Mouse (Mus musculus): ENCODE measurements around the gene Ppp1r35. TPM values are rescaled to one million over a fixed set of nuclear protein-coding genes. Genes with fewer than 3 reads are reported as not detected.

The Ppp1r35 gene
- total RNA-seq, 1 experiment: 27.6 TPM

DNA sequence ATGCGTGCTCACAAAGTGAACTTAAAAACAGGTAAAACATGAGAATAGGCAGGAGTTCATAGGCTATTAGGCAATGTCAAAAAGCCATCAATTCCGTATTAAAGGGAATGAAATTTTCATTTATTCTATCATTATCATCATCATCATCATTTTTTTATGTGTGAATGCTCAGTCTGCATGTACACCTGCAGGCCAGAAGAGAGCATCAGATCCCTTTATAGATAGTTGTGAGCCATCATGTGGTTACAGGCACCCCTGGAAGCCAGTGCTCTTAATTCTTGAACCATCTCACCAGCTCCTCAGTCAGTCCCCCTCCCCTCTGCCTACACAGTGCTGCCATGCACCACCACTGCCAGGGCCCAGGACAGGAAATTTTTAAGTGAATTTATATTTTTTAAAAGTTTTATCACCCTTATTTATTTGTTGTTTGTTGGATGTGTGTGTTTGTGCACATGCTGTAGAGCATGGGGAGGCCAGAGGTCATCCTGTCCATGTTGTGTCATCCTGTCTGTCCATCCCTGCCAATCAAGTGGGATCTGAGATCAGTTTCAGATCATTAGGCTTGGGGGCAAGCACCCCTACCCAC, 10.4 kb downstream of the Ppp1r35 start:
- H3K9me3 ChIP-seq (ENCODE audit: control insufficient read depth, insufficient read depth, low read depth, low read length): no peaks in the 10 kb centered on the region
- peaks cover 0 to 11% of the 10 kb centered on the region in 2 experiments; a peak in 1 of 4 replicates for H3K4me1 ChIP-seq (ENCODE audit: control insufficient read depth in 2 of 2, insufficient read depth in 2 of 2, low read length in 2 of 2, poor library complexity in 1 of 2)
- H3K27ac ChIP-seq (ENCODE audit: insufficient read depth, low read depth, low read length, poor library complexity, severe bottlenecking): no peak overlapping the region
- H3K9ac ChIP-seq (ENCODE audit: insufficient read depth, low read depth, low read length, poor library complexity, severe bottlenecking): no peak overlapping the region
- DNase-seq (ENCODE audit: low read depth, low spot score): no peak
- H3K4me3 ChIP-seq (ENCODE audit: insufficient read depth in 1 of 2, low read depth in 1 of 2, low read length in 2 of 2, poor library complexity in 1 of 2, severe bottlenecking in 1 of 2): no peak overlapping the region
- in situ Hi-C loops (cut with MboI; ENCODE audit: low sequenced_read_pairs in 2 of 2, unreplicated experiment in 2 of 2): loop anchor here in 1 of 2 experiments (10.0 kb wide), 1 partner anchor 376 kb away; the partner anchor contains the start of gene Cops6
- H3K36me3 ChIP-seq (ENCODE audit: control insufficient read depth, insufficient read depth, low read length, poor library complexity, severe bottlenecking): peaks cover 13% of the 10 kb centered on the region
- TF ChIP-seq HCFC1 (IDR thresholded peaks at IDR 0.05; ENCODE audit: borderline replicate concordance, insufficient read depth, low read length) (no peak), CHD2 (IDR thresholded peaks at IDR 0.05; ENCODE audit: low read depth, low read length) (no peak), ZC3H11A (IDR thresholded peaks at IDR 0.05; ENCODE audit: borderline replicate concordance, low read depth, low read length) (no peak), ZNF384 (IDR thresholded peaks at IDR 0.05; ENCODE audit: low read depth, low read length) (no peak), MAFK (IDR thresholded peaks at IDR 0.05; ENCODE audit: insufficient read depth, low read depth, low read length) (no peak)

DNA sequence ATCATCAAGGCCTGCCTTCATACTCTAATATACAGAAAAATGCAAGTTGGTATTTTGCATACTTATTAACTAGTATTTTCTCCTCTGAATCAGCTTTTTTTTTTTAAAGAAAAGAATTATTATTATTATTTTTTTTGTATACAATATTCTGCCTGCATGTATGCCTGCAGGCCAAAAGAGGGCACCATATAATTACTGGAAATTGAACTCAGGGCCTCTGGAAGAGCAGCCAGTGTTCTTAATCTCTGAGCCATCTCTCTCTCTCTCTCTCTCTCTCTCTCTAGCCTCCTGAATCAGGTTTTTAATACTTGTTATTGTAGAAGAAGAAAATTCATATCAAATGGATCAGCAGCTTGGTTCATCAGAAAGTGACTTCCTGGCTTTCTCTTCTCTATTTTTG, 12.9 kb downstream of the Ppp1r35 start:
- H3K9ac ChIP-seq (ENCODE audit: insufficient read depth, low read depth, low read length, poor library complexity, severe bottlenecking): no peak overlapping the region
- no peak for TF ChIP-seq ZC3H11A (IDR thresholded peaks at IDR 0.05; ENCODE audit: borderline replicate concordance, low read depth, low read length)
- TF ChIP-seq CHD2 (IDR thresholded peaks at IDR 0.05; ENCODE audit: low read depth, low read length): no peak
- TF ChIP-seq MAFK (IDR thresholded peaks at IDR 0.05; ENCODE audit: insufficient read depth, low read depth, low read length): no peak
- no peak for TF ChIP-seq HCFC1 (IDR thresholded peaks at IDR 0.05; ENCODE audit: borderline replicate concordance, insufficient read depth, low read length)
- no peak for TF ChIP-seq ZNF384 (IDR thresholded peaks at IDR 0.05; ENCODE audit: low read depth, low read length)
- H3K9me3 ChIP-seq (ENCODE audit: control insufficient read depth, insufficient read depth, low read depth, low read length): no peaks in the 10 kb centered on the region
- in situ Hi-C loops (cut with MboI; ENCODE audit: low sequenced_read_pairs in 2 of 2, unreplicated experiment in 2 of 2): no loop called here
- H3K36me3 ChIP-seq (ENCODE audit: control insufficient read depth, insufficient read depth, low read length, poor library complexity, severe bottlenecking): no peaks in the 10 kb centered on the region
- no peak for DNase-seq (ENCODE audit: low read depth, low spot score)
- H3K27ac ChIP-seq (ENCODE audit: insufficient read depth, low read depth, low read length, poor library complexity, severe bottlenecking): no peak overlapping the region
- H3K4me3 ChIP-seq (ENCODE audit: insufficient read depth in 1 of 2, low read depth in 1 of 2, low read length in 2 of 2, poor library complexity in 1 of 2, severe bottlenecking in 1 of 2): no peak overlapping the region
- H3K4me1 ChIP-seq (ENCODE audit: control insufficient read depth in 2 of 2, insufficient read depth in 2 of 2, low read length in 2 of 2, poor library complexity in 1 of 2): peaks cover 0 to 3% of the 10 kb centered on the region in 2 experiments; a peak in 1 of 4 replicates

DNA sequence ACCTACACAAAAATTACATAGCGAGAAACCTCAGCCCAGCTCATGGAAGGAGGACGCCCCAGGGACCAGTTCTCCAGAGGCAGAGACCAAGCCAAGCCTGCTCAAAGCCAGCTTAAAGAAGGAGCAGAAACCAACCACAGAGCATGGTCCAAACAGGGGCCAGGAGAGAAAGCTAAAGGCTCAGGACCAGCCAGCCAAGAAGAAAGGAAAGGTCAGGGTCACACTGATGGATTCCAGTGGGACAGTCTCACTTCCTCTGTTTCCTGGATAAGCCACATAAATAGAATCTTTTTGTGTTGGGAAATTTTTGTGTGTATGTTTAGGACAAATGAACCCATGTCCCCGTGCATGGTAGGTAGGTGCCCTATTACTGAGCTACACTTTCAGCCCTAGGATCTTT, 18.0 kb downstream of the Ppp1r35 start:
- H3K9me3 ChIP-seq (ENCODE audit: control insufficient read depth, insufficient read depth, low read depth, low read length): no peaks in the 10 kb centered on the region
- no peak overlapping the region for H3K9ac ChIP-seq (ENCODE audit: insufficient read depth, low read depth, low read length, poor library complexity, severe bottlenecking)
- DNase-seq (ENCODE audit: low read depth, low spot score): no peak
- no peak overlapping the region for H3K4me3 ChIP-seq (ENCODE audit: insufficient read depth in 1 of 2, low read depth in 1 of 2, low read length in 2 of 2, poor library complexity in 1 of 2, severe bottlenecking in 1 of 2)
- no peaks in the 10 kb centered on the region for H3K36me3 ChIP-seq (ENCODE audit: control insufficient read depth, insufficient read depth, low read length, poor library complexity, severe bottlenecking)
- H3K4me1 ChIP-seq (ENCODE audit: control insufficient read depth in 2 of 2, insufficient read depth in 2 of 2, low read length in 2 of 2, poor library complexity in 1 of 2): no peaks in the 10 kb centered on the region
- in situ Hi-C loops (cut with MboI; ENCODE audit: low sequenced_read_pairs in 2 of 2, unreplicated experiment in 2 of 2): no loop called here
- no peak overlapping the region for H3K27ac ChIP-seq (ENCODE audit: insufficient read depth, low read depth, low read length, poor library complexity, severe bottlenecking)
- TF ChIP-seq HCFC1 (IDR thresholded peaks at IDR 0.05; ENCODE audit: borderline replicate concordance, insufficient read depth, low read length) (no peak), ZNF384 (IDR thresholded peaks at IDR 0.05; ENCODE audit: low read depth, low read length) (no peak), CHD2 (IDR thresholded peaks at IDR 0.05; ENCODE audit: low read depth, low read length) (no peak)

DNA sequence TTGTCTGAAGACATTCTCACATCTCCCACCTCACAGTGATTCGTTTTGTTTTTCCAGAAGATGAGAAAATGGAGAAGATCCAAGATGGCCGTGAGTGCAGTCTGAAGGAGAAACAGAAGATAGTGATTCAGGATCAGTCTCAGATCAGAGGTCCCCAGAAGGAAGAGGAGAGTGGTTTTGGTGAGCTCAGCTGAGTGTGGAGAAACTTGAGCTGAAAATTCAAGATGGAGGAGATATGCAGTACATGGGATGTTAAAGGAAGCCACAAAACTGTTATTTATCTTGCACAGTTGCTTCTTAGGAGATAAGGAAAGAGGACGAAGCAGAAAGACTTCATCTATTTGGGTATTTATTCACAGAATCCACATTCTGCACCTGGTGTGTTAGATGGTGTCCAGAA, 22.3 kb downstream of the Ppp1r35 start:
- Histone ChIP-seq H3K9me3 (ENCODE audit: control insufficient read depth, insufficient read depth, low read depth, low read length) (no peaks in the 10 kb centered on the region), H3K4me1 (ENCODE audit: control insufficient read depth in 2 of 2, insufficient read depth in 2 of 2, low read length in 2 of 2, poor library complexity in 1 of 2) (no peaks in the 10 kb centered on the region), H3K4me3 (ENCODE audit: insufficient read depth in 1 of 2, low read depth in 1 of 2, low read length in 2 of 2, poor library complexity in 1 of 2, severe bottlenecking in 1 of 2) (no peak overlapping the region), H3K9ac (ENCODE audit: insufficient read depth, low read depth, low read length, poor library complexity, severe bottlenecking) (no peak overlapping the region), H3K27ac (ENCODE audit: insufficient read depth, low read depth, low read length, poor library complexity, severe bottlenecking) (no peak overlapping the region), H3K36me3 (ENCODE audit: control insufficient read depth, insufficient read depth, low read length, poor library complexity, severe bottlenecking) (no peaks in the 10 kb centered on the region)
- in situ Hi-C loops (cut with MboI; ENCODE audit: low sequenced_read_pairs in 2 of 2, unreplicated experiment in 2 of 2): no loop called here
- TF ChIP-seq ZC3H11A (IDR thresholded peaks at IDR 0.05; ENCODE audit: borderline replicate concordance, low read depth, low read length): no peak
- no peak for TF ChIP-seq HCFC1 (IDR thresholded peaks at IDR 0.05; ENCODE audit: borderline replicate concordance, insufficient read depth, low read length)
- TF ChIP-seq ZNF384 (IDR thresholded peaks at IDR 0.05; ENCODE audit: low read depth, low read length): no peak
- TF ChIP-seq CHD2 (IDR thresholded peaks at IDR 0.05; ENCODE audit: low read depth, low read length): no peak
- TF ChIP-seq MAFK (IDR thresholded peaks at IDR 0.05; ENCODE audit: insufficient read depth, low read depth, low read length): no peak
- no peak for DNase-seq (ENCODE audit: low read depth, low spot score)

DNA sequence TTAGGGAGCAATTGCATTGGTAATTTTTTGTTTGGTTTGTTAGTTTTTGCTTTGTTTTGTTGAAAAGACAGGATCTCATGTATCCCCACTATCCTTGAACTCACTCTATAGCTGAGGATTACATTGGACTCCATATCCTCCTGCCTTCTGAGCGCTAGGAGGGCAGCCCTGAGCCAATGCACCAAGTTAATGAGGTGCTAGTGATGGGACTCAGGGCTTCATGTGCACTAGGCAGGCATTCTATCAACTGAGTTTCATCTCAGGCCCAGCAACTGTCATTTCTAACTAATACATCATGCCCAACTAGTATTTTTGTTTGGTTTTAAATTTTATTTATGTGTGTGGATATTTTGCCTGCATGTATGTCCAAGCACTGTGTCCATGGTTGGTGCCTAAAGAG, 27.5 kb downstream of the Ppp1r35 start:
- Histone ChIP-seq H3K27ac (ENCODE audit: insufficient read depth, low read depth, low read length, poor library complexity, severe bottlenecking) (no peak overlapping the region), H3K4me3 (ENCODE audit: insufficient read depth in 1 of 2, low read depth in 1 of 2, low read length in 2 of 2, poor library complexity in 1 of 2, severe bottlenecking in 1 of 2) (no peak overlapping the region), H3K4me1 (ENCODE audit: control insufficient read depth in 2 of 2, insufficient read depth in 2 of 2, low read length in 2 of 2, poor library complexity in 1 of 2) (no peaks in the 10 kb centered on the region), H3K9me3 (ENCODE audit: control insufficient read depth, insufficient read depth, low read depth, low read length) (no peaks in the 10 kb centered on the region), H3K36me3 (ENCODE audit: control insufficient read depth, insufficient read depth, low read length, poor library complexity, severe bottlenecking) (peaks cover under 1% of the 10 kb centered on the region; the same call in 1 of the 2 replicates), H3K9ac (ENCODE audit: insufficient read depth, low read depth, low read length, poor library complexity, severe bottlenecking) (no peak overlapping the region)
- no peak for DNase-seq (ENCODE audit: low read depth, low spot score)
- in situ Hi-C loops (cut with MboI; ENCODE audit: low sequenced_read_pairs in 2 of 2, unreplicated experiment in 2 of 2): no loop called here
- TF ChIP-seq HCFC1 (IDR thresholded peaks at IDR 0.05; ENCODE audit: borderline replicate concordance, insufficient read depth, low read length) (no peak), MAFK (IDR thresholded peaks at IDR 0.05; ENCODE audit: insufficient read depth, low read depth, low read length) (no peak), CHD2 (IDR thresholded peaks at IDR 0.05; ENCODE audit: low read depth, low read length) (no peak), ZC3H11A (IDR thresholded peaks at IDR 0.05; ENCODE audit: borderline replicate concordance, low read depth, low read length) (no peak), ZNF384 (IDR thresholded peaks at IDR 0.05; ENCODE audit: low read depth, low read length) (no peak)
